Mouse (Mus musculus) kidney, adult 11 months (tissue): ENCODE results near the gene Cflar.

Source experiments
- DNase-seq: peaks from one replicate; pipeline ENCODE4 v3.0.0; 2022

Cflar gene

GRCm38 (mm10) chr1:58712076-58713061 lies 1.1 kb downstream of the Cflar start:
- DNase-seq = peak; percentile 76

DNA sequence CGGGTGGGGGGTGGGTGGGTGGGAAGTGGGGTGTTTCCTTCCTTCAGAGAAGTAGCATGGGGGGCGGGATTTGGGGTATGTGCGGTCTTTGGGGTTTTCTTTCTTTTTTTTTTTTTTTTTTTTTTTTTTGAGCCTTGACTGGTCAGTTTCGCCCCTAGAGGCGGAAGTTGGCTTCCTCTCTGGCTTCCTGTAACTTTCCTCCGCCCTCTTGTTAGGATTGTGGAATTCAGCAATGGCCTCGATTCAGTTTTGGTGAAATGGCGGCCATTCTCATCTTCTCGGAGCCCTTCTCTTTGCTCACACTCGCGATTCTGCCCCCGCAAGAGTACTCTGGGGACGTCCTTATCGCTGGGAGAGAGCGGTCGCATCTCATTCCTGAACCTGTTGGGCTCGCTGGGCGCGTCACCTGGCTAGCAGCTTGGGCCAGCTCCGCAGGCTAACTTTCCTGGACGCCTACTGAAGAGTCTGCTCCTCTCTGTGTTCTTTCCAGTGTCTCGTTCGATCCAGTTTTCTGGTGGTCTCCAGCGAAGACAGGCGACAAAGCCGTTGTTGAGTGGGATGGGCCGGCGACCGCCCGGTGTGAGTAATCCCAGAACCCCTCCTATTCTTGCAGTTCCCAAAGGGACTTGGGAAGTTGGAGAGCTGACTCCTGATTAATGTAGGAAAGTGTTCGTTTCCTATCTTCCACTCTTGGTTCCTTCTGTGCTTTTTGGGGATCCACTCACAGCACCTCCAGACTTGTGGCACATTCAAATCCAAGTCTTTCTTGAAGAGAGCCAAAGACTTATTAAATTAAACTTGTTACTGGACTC lies 2.0 kb downstream of the Cflar start:
- DNase-seq = peak; percentile 75

- peak; percentile 77 for DNase-seq
Observed at GRCm38 (mm10) chr1:58713893-58714231, 2.6 kb downstream of the Cflar start.

GRCm38 (mm10) chr1:58714361-58714760 lies 3.1 kb downstream of the Cflar start:
- no peak for DNase-seq

DNA sequence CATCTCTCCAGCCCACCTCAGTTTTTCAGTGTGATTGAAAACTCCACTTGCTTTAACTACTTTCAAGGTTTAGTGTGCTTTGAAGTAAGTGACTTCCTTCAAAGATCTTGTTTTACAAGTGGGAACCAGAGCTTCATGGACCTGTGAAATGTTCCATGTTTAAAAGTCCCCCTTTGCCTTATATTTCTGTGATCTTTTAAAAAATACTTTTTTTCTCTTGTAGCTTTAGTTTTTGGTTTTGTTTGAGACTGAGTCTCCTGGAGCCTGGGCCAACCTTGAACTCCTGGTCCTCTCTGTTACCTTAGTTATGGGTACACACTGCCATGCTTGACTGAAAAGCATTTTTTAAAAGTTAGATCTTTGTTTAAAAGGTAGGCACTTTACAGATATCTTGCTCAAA lies 4.2 kb downstream of the Cflar start:
- DNase-seq = no peak

DNA sequence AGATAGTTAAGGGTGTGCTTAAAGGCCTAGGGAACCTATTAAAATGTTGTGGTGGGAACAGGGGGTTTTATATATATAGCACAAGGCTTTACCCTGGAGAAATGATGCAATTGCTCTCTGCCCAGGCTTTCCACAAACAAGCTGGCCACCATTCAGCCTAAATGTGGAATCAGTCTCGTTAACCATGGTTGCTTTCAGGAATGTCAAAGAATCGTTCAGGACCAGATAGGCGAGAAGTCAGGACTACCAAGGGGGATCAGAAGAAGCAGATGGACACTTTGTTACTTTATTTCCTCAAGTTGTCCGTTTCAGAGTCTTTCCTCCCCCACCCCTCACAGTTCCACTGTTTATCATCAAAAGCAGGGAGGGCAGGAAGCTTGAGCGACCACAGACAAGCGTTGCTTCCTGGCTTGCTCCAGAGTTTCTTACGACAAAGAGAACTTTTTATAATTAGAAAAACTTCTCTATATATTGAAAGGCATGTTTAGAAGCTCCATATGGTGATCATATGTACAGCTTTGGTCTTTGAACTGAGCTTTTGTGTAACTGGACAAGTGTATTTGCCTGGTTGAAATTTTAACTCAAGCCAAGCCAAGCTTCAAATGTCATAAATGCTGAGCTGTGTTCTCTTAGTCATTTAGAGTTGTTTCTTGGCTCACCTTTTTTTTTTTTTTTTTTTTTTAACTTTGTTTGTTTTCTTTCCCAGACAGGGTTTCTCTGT lies 5.0 kb downstream of the Cflar start:
- no peak for DNase-seq

DNA sequence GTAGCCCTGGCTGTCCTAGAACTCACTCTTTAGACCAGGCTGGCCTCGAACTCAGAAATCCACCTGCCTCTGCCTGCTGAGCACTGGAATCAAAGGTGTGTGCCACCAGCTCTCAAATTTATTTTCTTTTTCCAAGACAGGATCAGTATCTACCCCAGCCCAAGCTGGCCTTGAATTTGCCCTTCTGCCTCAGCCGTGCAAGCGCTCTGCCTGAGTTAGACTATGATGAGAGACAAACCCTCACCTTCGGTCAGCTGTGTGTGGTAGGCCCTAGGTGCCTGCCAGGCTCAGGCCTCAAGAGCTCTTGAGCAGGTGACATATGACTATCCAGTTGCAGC lies 5.5 kb downstream of the Cflar start:
- no peak for DNase-seq

DNA sequence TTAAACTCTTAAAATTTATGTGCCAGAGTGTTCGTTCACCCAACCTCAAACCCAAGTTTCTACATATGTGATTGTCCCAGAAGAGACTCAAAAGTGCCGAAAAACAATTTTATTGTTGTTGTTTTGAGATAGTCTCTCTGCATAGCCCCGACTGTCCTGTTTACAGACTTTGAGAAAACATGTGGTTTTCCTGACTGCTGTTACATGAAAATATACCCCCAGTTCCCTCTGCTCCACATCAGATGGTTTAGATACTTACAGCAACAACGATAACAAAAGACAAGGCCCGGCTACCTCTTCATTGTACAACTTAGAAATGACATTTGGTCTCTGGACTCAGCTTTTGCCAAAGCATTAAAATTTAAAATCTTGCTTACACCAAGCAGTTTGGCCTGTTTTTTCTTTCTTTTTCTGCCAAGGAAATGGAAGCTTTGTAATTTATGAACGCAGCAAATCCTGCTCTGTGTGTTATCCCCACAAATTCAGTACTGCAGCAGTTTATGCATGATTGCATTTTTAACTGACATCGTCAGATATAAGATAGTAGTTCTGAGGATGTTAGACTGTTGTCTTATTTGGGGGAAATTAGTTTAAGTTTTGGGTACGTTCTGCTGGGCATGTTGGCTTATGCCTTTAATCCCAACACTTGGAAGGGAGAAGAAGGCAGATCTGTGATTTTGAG lies 6.4 kb downstream of the Cflar start:
- DNase-seq = no peak

DNA sequence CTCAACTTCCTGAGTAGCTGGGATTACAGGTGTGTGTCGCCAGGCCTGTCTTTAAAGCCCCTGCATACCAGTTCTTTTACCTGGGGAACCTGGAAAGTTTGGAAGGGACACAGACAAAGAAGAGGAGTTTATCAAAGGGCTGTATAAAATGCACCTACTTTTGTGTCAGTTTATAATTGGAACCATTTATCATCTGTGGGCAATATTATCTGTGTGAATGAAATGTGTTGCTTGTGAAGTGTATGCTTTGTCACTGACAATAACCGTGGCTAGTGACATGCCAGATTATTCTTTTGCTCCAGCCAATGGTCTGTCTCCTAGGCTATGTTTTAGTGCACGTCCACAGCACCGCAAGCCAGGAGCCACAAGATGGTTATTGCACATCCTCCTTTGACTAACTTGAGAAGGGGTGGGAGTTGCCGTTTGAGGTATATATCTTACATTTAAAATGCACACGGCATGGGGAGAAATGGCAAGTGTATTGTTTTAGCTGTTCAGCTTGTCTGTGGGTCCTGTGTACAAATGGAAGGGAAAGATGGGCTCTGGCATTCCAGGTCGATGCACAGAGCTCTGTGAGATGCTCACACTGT lies 8.1 kb downstream of the Cflar start:
- DNase-seq = no peak

- no peak for DNase-seq
Observed at GRCm38 (mm10) chr1:58720090-58720489, 8.8 kb downstream of the Cflar start.

DNA sequence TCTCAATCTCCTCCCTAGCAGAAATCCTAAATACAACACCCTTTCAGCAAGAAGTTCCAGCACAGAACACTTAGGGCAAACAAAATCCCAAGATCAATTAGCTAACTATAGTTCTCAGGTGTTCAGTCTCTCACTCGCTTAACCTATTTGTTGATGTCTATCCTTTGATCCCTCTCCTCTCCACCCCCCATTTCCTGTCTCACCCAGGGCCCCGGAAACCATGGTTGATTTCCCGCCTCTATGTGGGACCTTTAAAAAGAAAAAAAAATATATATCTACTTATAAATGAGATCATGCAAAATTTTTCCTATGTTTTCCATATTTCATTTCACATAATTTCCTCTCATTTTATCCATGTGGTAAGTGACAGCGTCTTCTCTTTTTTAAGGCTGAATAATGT lies 9.7 kb downstream of the Cflar start:
- no peak for DNase-seq

DNA sequence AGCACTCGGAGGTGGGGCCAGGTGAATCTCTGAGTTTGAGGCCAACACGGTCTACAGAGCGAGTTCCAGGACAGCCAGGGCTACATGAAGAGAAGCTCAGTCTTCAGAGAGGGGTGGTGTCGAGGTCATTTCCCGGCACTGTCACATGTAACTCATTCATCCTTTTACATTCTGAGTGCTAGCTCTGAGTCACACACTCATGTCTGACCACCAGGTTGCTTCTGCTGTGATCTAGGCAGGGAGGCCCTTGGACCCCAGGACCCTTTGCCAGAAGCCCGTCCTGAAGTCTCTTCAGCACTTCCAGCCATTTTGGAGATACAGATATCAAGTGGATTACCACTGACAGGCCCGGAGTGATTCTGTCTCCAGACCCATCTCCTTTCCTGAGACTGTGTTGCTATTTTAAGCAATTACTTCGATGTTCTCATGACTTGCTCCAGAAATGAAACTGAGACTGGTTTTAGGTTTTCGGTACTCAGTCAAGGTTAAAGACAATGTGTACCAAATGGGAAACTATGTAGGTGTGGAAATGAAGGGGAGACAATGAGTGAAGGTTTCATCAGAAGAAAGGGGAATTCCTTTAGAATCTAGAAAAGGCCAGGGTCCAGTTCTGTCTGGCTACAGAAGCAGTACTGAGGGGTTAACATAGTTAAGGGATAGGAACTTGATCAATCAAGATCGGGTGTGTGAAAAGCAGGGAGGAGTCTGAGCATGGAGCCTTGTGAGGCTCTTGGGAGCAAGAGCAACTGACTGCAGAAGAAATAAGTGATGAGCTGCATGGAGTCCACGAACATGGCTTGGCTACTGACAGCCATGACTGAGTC lies 11.0 kb downstream of the Cflar start:
- no peak for DNase-seq

DNA sequence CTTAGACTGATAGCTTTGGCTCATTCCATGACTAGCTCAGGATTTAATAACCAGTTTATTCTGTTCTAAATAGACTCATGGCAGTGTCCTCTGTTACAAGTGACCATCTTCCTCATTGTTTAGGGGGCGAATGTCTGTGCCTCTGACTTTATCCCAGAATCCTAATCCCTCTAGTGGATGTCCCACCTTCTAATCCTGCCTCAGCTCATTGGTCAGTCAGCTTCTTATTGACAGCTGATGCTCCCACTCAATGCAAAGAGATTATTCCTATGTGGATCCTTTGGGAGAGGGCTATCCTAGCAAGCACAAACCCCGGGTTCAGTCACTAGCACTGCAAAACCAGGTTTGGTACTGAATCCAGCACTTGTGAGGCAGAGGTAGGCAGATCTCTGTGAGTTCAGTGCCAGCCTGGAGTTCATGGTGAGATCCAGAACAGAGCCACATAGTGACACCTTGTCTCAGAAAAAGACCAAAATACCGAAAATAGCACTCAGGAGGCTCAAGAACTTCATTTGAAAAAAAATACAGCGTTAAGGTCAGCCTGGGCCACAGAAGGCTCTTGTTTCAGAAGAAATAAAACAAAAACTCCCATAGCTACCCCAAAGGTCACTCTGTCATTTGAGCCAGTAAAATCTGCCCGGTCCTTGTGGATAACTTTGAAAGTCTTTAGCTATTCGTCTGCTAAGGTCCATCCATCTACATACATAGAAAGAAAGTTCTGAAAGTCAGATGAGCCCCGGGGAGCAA lies 11.9 kb downstream of the Cflar start:
- no peak for DNase-seq

- no peak for DNase-seq
Observed at GRCm38 (mm10) chr1:58723809-58724405, 12.6 kb downstream of the Cflar start.

DNA sequence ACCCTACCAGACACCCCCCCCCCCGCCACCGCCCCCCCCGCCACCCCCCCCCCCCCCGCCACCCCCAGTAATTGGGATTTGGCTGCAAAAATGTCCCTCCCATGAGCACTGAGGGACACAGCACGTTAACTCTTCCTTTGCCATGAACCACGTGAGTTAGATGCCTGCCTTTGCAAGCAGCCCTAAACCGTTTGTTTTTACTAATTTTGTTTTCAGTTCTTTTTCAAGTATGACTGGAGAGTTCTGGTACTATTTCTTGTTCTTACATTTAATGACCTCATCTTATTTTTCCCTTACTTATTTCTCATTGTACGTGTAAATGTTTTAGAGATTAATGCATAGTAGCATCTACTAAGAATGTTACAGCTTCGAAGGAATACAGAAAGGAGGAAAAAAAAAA lies 13.2 kb downstream of the Cflar start:
- DNase-seq = no peak

GRCm38 (mm10) chr1:58725095-58725494 lies 13.8 kb downstream of the Cflar start:
- no peak for DNase-seq

DNA sequence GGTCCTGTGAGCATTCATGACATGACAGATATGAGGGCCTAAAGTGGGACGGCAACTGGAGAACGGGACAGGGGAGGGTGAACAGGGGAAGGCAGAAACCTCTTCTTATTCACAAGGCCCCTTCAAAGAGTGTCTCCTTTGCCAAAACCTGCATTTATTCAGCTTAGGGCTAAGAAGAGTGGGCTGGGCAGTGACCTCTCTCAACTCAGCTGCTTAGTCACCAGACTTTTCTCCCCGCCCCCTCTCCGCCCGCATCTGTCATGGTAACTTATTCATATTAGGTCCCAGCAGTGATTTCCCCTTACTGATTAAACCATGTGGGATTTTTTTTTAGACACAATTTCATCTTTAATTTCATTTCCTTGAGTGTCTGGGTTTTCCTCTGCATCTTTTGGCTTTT lies 14.5 kb downstream of the Cflar start:
- peak; percentile 62 for DNase-seq

DNA sequence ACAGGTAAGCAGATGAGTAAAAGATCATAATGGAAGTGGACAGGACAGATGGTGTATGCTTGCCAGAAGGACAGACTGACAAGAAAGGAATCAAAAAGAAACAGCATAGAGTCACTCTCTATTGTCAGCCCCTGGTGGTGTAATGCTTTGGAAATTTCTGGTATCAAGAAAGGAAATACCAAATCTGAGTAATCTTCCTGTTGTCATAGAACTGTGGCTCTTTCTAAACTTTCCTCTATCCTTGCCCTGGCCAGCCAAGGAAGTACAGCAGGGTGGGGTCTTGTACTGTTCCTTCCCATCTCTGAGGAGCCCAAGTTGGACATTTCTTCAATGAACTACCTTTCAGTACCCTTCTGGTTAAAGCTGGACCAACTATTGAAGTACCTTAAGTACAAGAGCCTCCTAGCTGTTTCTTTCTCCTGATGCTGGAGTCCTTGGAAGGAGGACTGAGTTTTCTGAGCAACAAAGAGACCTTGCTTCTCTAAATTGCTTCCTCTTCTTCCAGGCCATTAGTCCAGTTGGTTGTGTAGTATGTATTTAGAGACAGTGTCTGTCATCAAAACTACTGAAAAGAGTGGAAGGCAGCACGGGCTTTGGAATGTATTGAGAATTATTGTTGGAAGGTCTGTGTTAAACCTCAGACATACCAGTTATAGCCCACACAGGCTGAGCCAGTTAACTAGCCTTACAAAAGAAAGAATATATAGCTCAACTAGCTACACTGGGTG lies 15.9 kb downstream of the Cflar start:
- DNase-seq = peak; percentile 37

DNA sequence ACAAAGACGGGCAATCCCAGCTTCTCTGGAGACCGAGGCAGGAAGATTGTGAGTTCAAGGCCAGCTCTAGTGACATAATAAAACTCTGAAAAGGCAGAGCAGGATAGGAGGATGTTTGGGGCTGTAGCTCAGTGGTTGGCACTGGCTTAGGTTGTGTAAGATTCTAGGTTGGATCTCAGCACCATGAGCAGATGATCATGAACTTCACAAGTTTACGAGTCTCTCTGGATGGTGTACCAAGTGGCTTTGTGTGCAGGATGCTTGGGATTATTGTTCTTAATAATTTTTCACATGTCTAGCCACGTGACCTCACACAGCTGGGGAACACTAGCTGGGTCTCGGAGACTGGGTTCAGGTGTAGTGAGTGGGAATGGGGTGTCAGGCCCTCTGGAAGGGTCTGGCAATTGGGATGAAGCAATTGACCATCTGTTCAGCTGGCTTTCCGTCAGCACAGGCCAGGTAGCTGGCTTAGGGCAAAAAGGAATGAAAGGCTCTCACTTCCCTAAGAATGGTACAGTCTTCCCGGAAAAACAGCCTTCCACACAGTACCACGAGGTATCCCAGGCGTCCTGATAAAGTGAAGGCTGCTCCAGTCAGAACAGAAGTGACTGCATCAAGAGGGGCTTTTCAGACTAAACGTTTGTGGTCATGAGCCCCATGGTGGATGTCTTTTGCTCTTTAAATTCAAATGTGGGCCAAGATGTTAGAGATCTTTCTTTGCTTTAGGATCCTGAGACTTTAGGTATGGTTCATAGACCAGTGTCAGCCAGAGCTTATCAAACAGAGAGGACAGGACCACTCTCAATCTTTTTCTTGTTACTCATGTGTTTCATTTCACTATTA lies 16.7 kb downstream of the Cflar start:
- no peak for DNase-seq
